Mouse (Mus musculus) small intestine, adult 2 months (tissue): Measurements from ENCODE around the gene 2210016F16Rik.

Experiments used
- CTCF ChIP-seq: fragments of 200-500 bp; IDR thresholded peaks from 2 replicates; pipeline ENCODE4 v1.5.1; 2012; ENCODE audit warnings: low read depth, mild to moderate bottlenecking, control low read depth, inconsistent platforms, low read length, moderate library complexity, mixed read lengths; ENCODE audit not compliant: insufficient replicate concordance, insufficient read length; ENCODE audit errors: extremely low read depth
- POLR2A ChIP-seq: fragments of 200-500 bp; IDR thresholded peaks from 2 replicates; pipeline ENCODE4 v1.6.1; 2012; ENCODE audit warnings: low read depth, mild to moderate bottlenecking, control low read depth, inconsistent platforms, low read length, moderate library complexity

- TF ChIP-seq CTCF (no peak), POLR2A (no peak)
These were observed 38.1 kb upstream of the 2210016F16Rik start for GRCm38 (mm10) chr13:58423061-58423660.
